Mouse (Mus musculus) retina, postnatal 1 day (tissue): ENCODE measurements at regions not wholly inside any gene's neighbourhood (a gene's known extent, or its start where the extent isn't known, plus 50 kb on each side); places are given as distances from the start of the nearest gene placed in this dataset.

Source experiments
- DNase-seq: peaks from one replicate; pipeline ENCODE4 v3.0.0-alpha.2; 2012

DNA sequence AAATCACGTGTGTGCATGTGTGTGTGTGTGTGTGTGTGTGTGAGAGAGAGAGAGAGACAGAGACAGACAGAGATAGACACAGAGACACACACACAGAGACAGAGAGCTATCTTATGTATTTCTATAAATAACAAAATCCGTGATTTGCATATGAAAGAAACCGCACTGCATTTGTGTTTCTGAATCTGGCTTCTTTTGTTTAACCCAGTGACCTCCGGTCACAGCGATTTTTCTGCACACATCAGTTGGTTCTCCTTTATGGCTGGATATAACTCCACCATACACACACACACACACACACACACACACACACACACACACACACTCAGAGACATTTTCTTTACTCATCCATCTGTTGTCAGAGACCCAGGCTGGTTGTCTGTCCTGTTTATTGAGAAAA lies 58.2 kb upstream of the Lhx8 start:
- peak; percentile 59 for DNase-seq

DNA sequence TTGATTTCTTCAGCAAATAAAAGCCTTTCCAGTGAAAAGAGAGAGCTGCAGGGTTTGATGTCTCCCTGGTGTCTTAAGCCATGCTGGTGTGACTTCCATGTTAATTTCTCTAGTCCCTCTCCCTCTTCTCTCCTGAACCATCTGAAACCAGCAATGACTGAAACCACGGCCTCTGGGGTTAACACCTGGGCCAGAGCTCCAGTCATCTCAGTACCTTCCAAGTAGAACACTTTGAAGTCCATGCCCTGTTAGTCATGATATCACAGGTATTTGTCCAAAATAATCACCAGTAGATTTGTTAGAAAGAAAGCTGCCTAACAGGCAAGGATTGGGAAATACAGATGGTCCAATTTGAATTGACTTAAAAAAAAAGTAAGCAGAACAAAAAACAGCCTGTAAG lies 56.8 kb upstream of the Lhx8 start:
- no peak for DNase-seq

DNA sequence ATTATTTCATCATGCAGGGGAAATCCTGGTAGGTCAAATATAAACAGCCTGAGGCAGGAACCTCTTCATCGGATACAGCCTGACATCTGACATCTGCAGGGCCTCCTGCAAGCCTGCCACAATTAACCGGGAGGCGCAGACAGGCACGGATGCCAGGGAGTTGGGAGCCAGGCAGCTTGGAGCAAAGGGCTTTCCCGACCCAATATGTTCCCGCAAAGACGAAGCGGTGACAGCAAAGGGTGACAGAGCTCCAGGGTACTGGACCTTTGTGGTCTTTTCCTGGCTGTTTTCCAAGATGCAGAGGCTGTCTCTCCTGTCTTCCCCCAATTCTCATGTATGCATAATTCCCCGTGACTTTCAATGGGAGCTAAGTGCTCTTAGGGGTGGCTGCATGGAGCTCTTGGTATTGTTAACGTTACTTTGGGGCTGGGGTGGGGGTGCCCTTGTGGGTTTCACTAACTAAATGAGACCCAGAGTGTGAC lies 55.4 kb upstream of the Lhx8 start:
- DNase-seq, result peak; percentile 59

DNA sequence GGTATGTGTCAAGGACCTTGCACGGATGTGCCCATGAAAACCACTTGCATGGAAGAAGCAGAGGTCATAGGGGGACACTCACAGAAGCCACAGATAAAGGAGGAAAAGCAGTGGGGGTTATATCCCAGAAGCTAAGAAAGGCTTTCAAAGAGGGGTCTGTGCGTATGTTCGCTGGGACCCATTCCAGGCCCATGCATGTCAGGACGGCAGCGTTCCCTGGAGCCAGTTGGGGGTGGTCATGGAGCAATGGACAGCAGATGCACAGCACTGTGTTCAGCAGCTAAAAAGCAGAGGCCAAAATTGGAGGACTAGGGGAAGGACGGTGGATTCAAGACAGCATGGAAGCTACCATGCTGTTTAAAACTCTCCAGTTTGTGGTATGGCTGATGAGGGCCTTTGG lies 52.4 kb upstream of the Lhx8 start:
- DNase-seq, result no peak

DNA sequence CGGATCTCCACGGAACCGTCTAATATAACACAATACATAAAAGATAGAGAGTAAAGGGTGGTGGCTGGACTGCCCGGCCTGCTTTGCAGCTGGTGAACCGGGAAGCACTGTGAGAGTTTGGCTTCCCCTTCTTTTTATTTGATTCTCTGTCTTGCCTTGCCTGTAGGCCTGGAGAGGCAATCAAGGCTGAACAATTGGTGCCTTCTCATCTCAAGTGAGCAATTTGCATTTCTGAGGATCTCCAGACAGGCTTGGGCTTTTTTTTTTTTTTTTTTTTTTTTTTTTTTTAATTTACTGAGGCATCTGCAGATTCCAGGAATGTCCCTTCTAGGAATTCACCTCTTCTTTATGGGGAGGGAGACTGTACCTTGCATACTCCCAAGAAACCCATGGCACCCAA lies 51.1 kb upstream of the Lhx8 start:
- DNase-seq, result no peak
